Mouse (Mus musculus) spleen, adult 10 weeks (tissue): ENCODE data around the gene Psmb5. TPM values are rescaled to one million over a fixed set of nuclear protein-coding genes. Genes with fewer than 3 reads are reported as not detected.

Experiments used
- polyA plus RNA-seq: library from polyadenylated mRNA; stranded (reverse); fragments of 350-450 nt; fragmentation: Illumina TruSeq; extraction: RNeasy Lipid Tissue Mini Kit (QIAGEN cat#74804); gene quantifications from one replicate; pipeline ENCODE4 v1.2.3, GENCODE M21; 2015; ENCODE audit warnings: low replicate concordance; ENCODE audit not compliant: insufficient read depth

Psmb5 gene
- polyA plus RNA-seq: 39.6 TPM

GRCm38 (mm10) chr14:54617897-54618365 lies at the start of gene Psmb5:
Gene Psmb5 (minus strand): TSS chr14:54618022.

GRCm38 (mm10) chr14:54641305-54641969 lies 23.6 kb upstream of the Psmb5 start, which contains the start of gene Cdh24:
Gene Cdh24 (minus strand): TSS chr14:54641364.

GRCm38 (mm10) chr14:54640946-54641304 lies 23.1 kb upstream of the Psmb5 start, which contains the start of gene Gm17606:
Gene Gm17606 (plus strand): TSS chr14:54640952.

GRCm38 (mm10) chr14:54621133-54621532 lies 3.3 kb upstream of the Psmb5 start, which contains the start of gene Psmb11:
Gene Psmb11 (plus strand): TSS chr14:54621433.

GRCm38 (mm10) chr14:54605752-54606321 lies 12.0 kb downstream of the Psmb5 start, which contains the start of gene 4931414P19Rik:
Gene 4931414P19Rik (minus strand): TSS chr14:54605993.

GRCm38 (mm10) chr14:54577089-54577982 lies 40.5 kb downstream of the Psmb5 start, which contains the start of gene Ajuba:
Gene Ajuba (minus strand): TSS chr14:54577558.

Other genes starting within 250 kb of the Psmb5 start
- 30.2 TPM for gene Slc7a7, start 200.2 kb downstream of the Psmb5 start, polyA plus RNA-seq
- gene Mrpl52, start 191.1 kb downstream of the Psmb5 start, polyA plus RNA-seq: 88.1 TPM
- gene Mmp14, start 186.4 kb downstream of the Psmb5 start, polyA plus RNA-seq: 32.2 TPM
- 38.8 TPM for gene Lrp10, start 153.9 kb downstream of the Psmb5 start, polyA plus RNA-seq
- gene Rem2, start 141.9 kb downstream of the Psmb5 start, polyA plus RNA-seq: not detected
- gene Prmt5, start 100.5 kb downstream of the Psmb5 start, polyA plus RNA-seq: 48.2 TPM
- gene Haus4, start 63.4 kb downstream of the Psmb5 start, polyA plus RNA-seq: 11.4 TPM
- gene Ajuba, start 40.5 kb downstream of the Psmb5 start, polyA plus RNA-seq: 4.2 TPM
- gene 4931414P19Rik, start 12.0 kb downstream of the Psmb5 start, polyA plus RNA-seq: 3.6 TPM
- gene Psmb11, start 3.4 kb upstream of the Psmb5 start, polyA plus RNA-seq: not detected
- not detected for gene Gm17606, start 22.9 kb upstream of the Psmb5 start, polyA plus RNA-seq
- 1.2 TPM for gene Cdh24, start 23.3 kb upstream of the Psmb5 start, polyA plus RNA-seq
- gene 1700123O20Rik, start 68.2 kb upstream of the Psmb5 start, polyA plus RNA-seq: 39.1 TPM
- 429 TPM for gene Acin1, start 68.9 kb upstream of the Psmb5 start, polyA plus RNA-seq
- not detected for gene Gm29776, start 80.8 kb upstream of the Psmb5 start, polyA plus RNA-seq
- not detected for gene Cebpe, start 94.2 kb upstream of the Psmb5 start, polyA plus RNA-seq
- gene Slc7a8, start 163.9 kb upstream of the Psmb5 start, polyA plus RNA-seq: 6.3 TPM
- not detected for gene Rnf212b, start 196.1 kb upstream of the Psmb5 start, polyA plus RNA-seq